Mouse (Mus musculus) lung, postnatal 14 days (tissue): ENCODE measurements around the gene Siglec1.

Experiments used
- DNase-seq: peaks from one replicate; pipeline ENCODE4 v3.0.0; 2021

The Siglec1 gene

DNA sequence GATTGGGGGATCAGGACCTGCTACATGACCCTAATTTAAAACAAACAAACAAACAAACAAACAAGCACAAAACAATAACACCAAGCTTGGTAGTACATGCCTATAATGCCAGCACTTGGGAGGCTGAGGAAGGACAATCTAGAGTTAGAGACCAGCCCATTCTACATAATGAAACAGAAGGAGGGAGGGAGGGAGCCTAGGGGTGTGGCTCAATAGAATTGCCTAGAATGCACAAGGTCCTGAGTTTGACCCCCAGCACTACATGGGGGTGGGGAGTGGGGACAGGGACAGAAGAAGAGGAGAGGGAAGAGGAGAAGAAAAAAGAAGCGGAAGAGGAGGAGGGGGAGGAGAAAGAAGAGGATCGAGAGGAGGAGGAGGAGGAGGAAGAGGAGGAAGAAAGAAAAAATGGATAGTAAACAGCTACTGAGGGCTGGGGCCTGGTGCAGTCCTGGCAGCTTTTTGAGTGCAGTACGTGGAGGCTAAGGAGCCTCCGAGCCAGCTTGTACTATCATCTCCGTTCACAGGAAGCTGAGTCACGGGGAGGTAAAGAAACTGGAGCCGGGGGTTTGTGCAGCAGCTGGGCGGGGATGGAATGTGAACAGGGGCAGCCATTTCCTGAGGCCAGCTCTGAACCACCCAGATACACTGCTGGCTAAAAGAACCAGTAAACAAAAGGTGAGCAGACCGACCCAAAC is 9.7 kb upstream of the Siglec1 start:
- peak; percentile 60 for DNase-seq

- peak; percentile 82 for DNase-seq
Measured at GRCm38 (mm10) chr2:131094823-131095222, 8.3 kb upstream of the Siglec1 start.

- no peak for DNase-seq
Measured at GRCm38 (mm10) chr2:131093577-131093976, 7.0 kb upstream of the Siglec1 start.

GRCm38 (mm10) chr2:131090852-131091251 is 4.3 kb upstream of the Siglec1 start:
- peak; percentile 19 for DNase-seq

GRCm38 (mm10) chr2:131089634-131090033 is 3.1 kb upstream of the Siglec1 start:
- no peak for DNase-seq

GRCm38 (mm10) chr2:131088581-131088980 is 2.0 kb upstream of the Siglec1 start:
- no peak for DNase-seq

DNA sequence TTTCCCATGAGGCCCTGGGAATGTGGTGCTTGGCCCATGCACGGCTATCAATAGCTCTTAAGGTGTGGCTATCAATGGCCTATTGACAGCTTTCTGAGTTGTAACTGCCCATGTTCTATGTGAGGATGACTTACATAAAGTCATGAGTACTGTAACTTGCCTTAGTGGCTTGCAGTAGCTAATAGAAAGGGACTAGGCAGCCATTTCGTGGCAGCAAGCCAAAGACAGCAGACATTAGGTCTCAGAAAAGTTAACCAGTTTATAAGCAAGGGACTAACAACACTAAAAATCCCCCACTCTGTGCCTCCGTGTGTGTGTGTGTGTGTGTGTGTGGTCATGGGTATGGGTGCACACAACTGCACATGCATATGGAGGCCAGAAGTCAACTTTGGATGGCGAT is 2.4 kb downstream of the Siglec1 start:
- DNase-seq = no peak

DNA sequence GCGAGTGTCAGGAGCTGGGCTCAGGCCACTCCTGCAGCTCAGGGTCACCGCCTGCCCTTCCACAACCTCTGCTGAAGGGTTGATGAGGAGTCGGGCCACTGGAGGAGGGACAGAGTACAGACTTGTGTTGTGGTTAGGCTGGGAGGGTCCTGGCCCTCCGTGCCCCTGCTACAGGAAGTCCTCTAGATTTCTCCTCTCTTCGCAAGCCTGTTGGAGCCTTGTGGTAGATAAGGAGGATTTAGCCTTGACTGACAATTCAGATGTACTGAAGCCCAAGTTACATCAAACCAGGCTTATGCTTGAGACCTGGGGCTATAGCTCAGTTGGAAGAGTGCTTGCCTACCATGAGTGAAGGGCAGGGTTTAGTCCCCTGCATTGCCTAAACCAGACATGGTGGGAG is 6.1 kb downstream of the Siglec1 start:
- DNase-seq = no peak

DNA sequence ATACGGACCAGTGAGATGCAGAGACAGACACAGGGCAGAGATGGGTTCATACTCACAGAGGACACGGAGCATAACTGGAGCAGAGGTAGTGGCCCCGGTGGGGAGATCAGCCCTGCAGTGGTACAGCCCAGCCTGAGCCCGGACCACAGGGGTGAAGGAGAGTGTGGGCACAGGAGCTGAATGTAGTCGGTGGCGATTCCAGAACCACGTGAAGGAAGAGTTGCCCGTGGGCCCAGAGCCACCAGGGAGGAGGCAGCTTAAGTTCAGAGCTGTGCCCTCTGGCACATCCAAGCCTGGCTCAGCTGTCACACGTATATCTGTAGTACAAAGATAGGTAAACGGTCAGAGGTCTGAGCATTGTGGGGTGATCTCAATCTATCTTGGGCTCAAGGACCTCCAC is 14.0 kb downstream of the Siglec1 start:
- DNase-seq = no peak

GRCm38 (mm10) chr2:131067481-131067880 is 19.1 kb downstream of the Siglec1 start:
- DNase-seq = peak; percentile 43

- no peak for DNase-seq
Measured at GRCm38 (mm10) chr2:131066342-131066741, 20.2 kb downstream of the Siglec1 start.

GRCm38 (mm10) chr2:131063404-131063864 is 23.1 kb downstream of the Siglec1 start, which contains the start of gene Adam33:
Adam33 (minus strand) TSS chr2:131063814.
- DNase-seq = no peak

DNA sequence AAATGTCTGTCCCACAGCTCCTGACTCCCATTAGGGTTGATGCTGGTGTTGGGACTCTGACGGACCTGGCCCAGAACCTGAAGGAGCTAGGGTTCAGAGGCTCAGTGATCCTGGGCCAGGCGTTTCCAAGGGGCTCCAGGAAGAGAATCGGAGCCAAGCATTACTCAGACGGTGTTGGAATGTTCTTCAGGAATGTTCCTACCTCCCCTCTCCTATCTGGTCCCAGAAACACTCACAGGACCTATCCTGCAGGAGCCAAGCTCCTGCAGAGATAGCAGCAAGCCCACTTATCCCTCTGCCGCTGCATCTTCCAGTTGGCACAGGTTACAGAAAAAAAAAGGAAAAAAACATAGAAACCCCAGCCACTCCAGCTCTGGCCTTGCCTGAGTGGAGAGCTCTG is 25.0 kb downstream of the Siglec1 start:
- DNase-seq = no peak

DNA sequence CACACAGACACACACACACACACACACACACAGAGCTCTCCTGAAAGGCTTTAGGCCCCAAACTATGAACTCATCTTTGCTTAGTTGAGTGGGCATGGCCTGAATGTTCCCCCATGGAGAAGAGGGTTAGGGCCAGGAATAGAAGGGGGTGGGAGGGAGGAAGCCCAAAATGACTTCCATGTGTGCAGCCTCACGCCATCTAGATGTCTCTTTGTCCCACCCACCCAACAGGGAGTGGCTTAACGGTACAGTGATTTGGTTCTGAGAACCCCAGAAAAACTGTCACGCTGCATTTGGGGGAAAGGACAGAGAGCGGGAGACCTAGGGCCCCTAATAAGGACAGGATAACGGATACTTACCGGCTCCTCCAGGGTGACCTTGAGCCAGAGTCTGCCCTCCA is 25.8 kb downstream of the Siglec1 start:
- DNase-seq = no peak

- DNase-seq = no peak
Measured at GRCm38 (mm10) chr2:131059781-131060540, 26.6 kb downstream of the Siglec1 start.

- DNase-seq = peak; percentile 78
Measured at GRCm38 (mm10) chr2:131059377-131059776, 27.2 kb downstream of the Siglec1 start.

- DNase-seq = no peak
Measured at GRCm38 (mm10) chr2:131058672-131059071, 27.9 kb downstream of the Siglec1 start.

DNA sequence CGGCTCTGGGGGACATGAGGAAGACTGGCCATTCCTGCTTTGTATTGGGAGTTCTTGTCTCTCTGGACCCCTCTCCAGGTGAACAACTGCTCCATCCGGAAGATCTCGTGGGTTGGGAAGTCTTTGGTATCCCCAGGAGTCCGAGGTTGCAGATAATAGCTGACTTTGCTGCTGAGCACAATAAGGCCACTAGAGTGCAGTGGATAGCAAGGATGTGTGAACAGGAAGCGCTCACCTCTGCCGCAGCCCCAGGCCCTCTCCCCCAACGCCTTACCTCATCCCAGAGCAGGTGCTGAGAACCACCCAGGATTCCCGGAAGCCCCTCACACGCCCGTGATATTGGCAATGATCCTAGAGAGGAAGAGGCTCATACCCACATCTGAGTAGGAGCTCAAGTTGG is 30.4 kb downstream of the Siglec1 start:
- DNase-seq = no peak

DNA sequence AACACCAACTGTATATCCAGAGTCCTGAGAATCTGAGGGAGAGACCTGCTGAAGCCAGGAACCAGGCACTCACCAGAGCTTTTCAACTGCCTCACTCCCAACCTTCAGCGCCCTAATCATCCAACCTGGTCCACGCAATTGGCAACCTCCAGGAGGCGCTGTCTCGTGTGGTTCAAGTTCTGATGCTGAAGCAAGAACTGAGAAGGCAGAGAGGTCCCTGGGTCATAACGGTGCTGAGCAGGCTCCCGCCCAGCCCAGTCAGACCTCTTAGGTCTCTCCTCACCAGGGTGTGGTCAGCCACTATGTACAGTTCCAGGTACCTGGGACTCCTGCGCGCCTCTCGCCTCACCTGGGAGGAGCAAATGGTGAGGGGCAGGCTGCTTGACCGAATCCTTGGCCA is 30.9 kb downstream of the Siglec1 start:
- DNase-seq = peak; percentile 69

DNA sequence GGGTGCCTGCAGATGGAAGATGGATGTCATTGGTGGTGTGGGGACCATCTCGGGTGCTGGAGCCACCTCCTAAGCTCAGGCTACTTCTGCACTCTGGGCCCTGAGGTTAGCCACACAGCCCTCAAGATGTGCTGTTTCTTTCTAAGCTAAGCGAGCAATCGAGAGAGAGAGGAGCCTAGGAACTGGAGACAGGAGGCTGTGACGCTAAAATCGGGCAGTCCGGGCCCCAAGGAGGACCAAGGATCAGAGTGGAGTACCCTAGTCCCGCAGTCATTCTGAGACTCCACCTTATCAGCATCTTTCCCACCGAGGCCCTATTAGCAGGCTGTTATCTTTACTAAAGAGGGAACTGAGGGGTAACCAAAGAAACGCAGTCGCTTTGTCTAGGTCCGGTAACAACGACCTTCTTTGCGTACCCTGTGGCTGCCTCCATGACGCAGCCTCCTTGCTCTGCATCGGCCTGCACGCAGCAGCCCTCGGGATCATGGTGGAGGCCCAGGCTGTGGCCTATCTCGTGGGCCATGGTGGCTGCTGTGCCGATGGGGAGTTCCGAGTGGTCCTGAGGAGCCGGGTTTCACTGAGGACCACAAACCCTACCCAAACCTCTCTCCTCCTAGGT is 31.8 kb downstream of the Siglec1 start:
- no peak for DNase-seq

- DNase-seq = no peak
Measured at GRCm38 (mm10) chr2:131053851-131054645, 32.5 kb downstream of the Siglec1 start.

DNA sequence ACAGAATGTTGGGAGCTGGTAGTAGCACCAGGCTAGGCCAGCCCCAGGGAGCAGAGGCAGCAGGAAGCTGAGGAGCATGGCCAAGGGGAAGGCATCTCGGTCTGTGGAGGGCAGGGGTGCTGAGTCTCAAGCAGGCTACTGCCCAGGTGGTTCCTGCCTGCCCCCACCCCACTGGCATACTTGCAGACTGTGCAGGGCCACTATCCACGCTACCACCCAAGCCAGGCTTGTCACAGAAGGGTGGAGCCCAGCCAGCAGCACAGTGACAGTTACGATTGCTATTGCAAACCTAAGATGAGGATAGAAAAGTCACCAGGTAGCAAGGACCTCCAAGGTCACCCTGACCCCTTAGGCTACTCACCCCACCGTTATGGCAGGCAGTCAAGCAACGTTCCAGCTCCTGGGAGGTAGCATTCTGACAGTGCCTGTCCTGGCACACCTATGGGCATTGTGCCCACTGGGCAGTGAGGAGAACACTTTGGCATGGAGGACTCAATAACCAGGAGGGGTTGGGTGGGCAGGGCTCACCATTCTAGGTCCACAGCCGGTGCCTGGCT is 33.6 kb downstream of the Siglec1 start:
- DNase-seq = no peak

DNA sequence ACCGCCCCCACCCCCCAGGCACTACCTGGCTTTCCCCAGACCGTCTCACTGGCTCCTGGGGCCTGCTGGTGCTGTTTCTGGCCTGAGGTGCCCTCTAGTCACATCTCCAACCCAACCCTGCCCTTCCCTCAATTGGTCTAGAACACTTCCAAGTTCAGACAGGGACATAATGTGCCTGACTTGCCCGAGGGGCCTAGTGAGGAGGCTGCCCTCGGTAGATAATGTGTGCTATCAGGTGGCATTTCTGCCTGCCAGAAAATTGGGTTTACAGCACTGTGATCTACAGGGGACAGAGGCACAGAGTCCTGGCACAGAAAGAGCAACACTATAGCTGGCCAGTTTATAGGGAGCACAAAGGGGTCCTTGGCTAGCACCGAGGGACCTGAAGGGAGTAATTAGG is 34.5 kb downstream of the Siglec1 start:
- DNase-seq = no peak
